Mouse (Mus musculus) R1 (cell line): ENCODE measurements around the gene Spata31d1b.

ENCODE experiments used
- DNase-seq: peaks from one replicate; pipeline ENCODE4 v3.0.0-alpha.2; 2018; ENCODE audit warnings: low read depth, low spot score

Gene Spata31d1b

GRCm38 (mm10) chr13:59746164-59746563, 34.1 kb downstream of the Spata31d1b start:
- DNase-seq = peak; percentile 61

GRCm38 (mm10) chr13:59746711-59747110, 34.6 kb downstream of the Spata31d1b start, which contains the start of gene 1700014D04Rik:
TSS of gene 1700014D04Rik (minus strand) at chr13:59746752.
- DNase-seq = no peak

- DNase-seq = no peak
Observed at GRCm38 (mm10) chr13:59750310-59750709, 38.2 kb downstream of the Spata31d1b start.

- DNase-seq = no peak
Observed at GRCm38 (mm10) chr13:59756906-59757305, 44.8 kb downstream of the Spata31d1b start.

GRCm38 (mm10) chr13:59762791-59763190, 50.7 kb downstream of the Spata31d1b start:
- no peak for DNase-seq

GRCm38 (mm10) chr13:59766786-59767515, 54.9 kb downstream of the Spata31d1b start:
- DNase-seq = no peak

GRCm38 (mm10) chr13:59768531-59768930, 56.4 kb downstream of the Spata31d1b start:
- no peak for DNase-seq
